Mouse (Mus musculus) right cerebral cortex, postnatal 25 days (tissue): Measurements from ENCODE around the gene Utrn.

Experiments used
- DNase-seq: peaks from one replicate; pipeline ENCODE4 v3.0.0; 2022

The Utrn gene

GRCm38 (mm10) chr10:12792049-12792448 lies 77.1 kb downstream of the Utrn start:
- no peak for DNase-seq

GRCm38 (mm10) chr10:12790881-12791280 lies 78.3 kb downstream of the Utrn start:
- no peak for DNase-seq

DNA sequence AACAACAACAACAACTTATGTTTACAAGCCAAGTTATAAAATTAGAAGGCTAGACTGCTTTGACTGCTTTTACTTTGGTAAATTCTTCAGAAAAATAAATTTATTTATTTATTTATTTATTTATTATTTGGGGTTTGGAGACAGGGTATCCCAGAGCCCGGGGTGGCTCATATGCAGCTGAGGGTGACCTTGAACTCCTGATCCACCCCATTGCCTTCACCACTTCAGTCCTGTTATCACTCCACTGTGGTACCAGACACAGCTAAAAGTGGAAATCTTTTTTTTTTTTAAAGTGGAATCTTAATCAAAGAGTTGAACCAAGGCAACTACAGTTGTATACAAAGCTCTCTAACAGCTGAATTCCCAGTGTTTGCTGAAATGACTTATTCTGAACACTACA lies 80.6 kb downstream of the Utrn start:
- no peak for DNase-seq

DNA sequence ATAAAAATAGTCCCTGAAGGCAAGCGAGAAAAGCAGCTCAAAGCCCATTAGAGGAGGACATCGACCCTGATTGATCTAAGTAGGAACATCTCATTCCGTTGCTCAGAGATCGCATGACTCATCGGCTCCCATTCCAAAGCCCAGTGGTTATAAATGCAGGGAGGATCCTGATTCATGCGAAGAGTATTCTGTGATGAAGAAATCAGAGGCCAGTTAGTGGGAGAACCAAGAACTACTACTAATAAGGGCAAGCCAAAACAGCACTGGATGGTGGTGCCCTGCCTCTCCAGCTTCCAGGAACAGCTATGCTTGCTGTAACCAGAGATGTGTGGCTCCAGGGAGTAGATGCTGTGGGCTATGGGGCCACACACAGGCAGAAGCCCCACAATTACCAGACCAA lies 81.2 kb downstream of the Utrn start:
- no peak for DNase-seq

GRCm38 (mm10) chr10:12785299-12785698 lies 83.9 kb downstream of the Utrn start:
- no peak for DNase-seq

- DNase-seq: no peak
Measured at GRCm38 (mm10) chr10:12781381-12781907, 87.7 kb downstream of the Utrn start.

- DNase-seq: no peak
Measured at GRCm38 (mm10) chr10:12773178-12773577, 96.0 kb downstream of the Utrn start.

GRCm38 (mm10) chr10:12771511-12771910 lies 97.7 kb downstream of the Utrn start:
- DNase-seq: no peak

DNA sequence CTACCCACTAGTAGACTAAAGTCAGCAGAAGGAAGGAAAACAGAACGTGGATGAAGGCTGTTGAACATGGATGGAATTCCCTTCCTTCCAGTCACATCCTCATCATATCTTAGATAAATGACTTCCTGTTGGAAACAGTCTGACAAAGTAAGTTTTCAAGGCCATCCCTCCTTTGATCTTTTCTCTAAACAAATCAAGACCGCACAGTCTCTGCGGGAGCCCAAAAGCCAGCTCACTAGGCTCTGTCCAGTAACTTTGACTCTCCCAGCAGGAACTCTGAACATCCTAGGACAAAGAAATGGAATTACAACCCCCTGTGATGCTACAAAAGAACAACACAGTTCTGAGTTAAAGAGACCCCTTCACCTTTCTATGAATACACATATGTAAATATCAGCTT lies 106.5 kb downstream of the Utrn start:
- no peak for DNase-seq

- no peak for DNase-seq
Measured at GRCm38 (mm10) chr10:12758702-12758988, 110.5 kb downstream of the Utrn start.

GRCm38 (mm10) chr10:12757943-12758701 lies 111.0 kb downstream of the Utrn start:
- DNase-seq: no peak

DNA sequence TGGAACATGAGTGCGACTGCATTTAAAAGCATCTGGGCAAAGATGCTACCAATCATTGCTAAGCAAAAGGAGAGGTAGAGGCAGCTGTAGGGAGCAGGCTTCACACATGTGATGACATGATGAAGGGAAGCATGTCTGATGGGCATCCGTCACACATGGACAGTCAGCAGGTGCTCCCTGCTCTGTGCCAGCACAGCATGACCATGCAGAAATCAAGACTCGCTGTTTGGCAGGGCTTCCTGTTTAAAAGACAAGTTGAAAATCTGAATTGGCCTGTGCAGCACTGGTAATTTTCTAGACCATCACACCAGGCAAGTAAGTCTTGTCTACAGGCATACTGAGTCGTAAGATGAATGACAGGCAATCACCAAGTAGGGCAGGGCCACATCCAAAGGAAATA lies 112.5 kb downstream of the Utrn start:
- DNase-seq: no peak

GRCm38 (mm10) chr10:12754911-12755310 lies 114.3 kb downstream of the Utrn start:
- DNase-seq: no peak

DNA sequence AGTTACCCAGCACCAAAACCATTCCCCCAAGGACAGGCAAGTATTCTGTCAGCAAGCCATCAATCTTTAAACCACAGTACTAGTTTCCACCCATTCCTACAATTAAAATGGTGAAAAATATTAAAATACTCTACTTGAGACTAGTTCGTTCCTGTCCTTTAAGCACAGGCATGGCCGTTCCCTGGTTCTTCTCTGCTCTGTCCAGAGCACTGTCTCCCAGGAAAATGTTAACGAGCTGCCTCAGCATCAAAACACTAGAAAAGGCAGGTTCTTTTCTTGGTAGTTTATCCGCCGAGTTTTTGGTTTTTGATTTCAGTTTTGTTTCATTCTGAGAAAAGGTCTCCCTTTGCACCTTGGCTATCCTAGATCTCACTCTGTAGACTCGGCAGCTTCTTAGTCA lies 115.0 kb downstream of the Utrn start:
- DNase-seq: no peak

DNA sequence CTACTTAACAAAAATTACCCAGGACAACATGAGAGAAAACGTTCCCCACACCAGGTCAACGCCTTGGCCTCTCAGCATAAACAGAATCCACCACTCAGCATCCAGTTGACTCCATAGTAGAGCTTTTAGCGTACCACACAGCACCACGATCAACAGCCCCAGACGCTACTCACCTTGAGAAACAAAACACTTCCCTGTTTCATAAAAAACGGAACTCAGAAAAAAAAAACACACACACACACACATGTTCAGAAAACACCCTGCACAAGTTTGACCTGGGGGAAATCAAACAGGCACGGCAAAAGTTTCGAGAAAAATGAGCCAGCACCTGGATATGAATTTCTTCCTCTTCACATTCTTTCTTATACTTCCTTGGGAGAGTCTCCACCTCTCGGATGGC lies 125.4 kb downstream of the Utrn start:
- no peak for DNase-seq

DNA sequence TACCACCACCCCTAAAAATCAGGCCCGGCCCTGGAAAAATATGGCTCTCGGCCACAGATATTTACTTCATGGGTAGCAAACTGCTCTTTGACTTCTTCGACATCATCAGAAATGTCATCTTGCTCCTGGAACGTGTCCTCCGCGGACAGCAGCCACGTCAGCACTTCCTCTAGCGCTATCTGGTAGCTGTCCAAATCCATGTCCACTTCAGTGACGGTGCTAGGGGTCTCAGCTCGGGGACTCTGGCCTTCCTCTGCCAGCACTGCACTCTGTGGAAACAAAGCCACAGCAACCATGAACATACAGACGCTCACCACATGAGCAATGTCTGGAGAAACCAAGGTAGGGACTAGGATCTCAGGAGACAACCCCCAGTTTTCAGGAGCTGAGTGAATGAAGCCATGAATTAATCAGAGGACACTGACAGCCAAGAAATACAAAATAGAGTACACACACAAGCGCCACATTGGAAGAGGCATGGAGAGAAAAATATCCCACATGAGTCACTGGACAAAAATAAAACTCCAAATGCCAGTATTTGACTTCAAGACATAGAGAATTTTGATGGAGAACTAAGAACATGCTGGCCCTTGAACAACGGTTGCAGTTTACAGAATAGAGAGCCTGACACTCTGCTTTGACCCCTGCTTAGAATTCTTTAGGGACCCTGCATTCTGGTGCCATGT lies 129.7 kb downstream of the Utrn start:
- DNase-seq: no peak

DNA sequence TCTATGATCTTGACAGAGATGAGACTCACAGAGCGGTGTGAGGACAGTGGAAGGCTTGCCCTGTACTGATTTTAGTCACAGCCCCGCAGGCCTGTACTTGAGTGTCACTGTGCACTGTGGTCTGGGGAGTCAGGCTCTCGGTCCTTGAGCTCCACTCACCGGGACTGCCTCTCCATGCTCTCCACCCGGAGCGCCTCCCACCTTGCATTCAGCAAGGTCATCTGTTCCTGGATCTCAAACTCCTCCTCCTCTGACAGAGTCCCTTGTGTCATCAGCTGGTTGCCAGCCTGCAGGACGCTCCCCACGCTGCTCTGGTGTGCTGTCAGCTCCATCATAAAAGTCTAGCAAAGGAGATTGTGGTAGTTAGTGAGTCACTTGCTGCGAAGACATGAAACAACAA lies 131.2 kb downstream of the Utrn start:
- no peak for DNase-seq

DNA sequence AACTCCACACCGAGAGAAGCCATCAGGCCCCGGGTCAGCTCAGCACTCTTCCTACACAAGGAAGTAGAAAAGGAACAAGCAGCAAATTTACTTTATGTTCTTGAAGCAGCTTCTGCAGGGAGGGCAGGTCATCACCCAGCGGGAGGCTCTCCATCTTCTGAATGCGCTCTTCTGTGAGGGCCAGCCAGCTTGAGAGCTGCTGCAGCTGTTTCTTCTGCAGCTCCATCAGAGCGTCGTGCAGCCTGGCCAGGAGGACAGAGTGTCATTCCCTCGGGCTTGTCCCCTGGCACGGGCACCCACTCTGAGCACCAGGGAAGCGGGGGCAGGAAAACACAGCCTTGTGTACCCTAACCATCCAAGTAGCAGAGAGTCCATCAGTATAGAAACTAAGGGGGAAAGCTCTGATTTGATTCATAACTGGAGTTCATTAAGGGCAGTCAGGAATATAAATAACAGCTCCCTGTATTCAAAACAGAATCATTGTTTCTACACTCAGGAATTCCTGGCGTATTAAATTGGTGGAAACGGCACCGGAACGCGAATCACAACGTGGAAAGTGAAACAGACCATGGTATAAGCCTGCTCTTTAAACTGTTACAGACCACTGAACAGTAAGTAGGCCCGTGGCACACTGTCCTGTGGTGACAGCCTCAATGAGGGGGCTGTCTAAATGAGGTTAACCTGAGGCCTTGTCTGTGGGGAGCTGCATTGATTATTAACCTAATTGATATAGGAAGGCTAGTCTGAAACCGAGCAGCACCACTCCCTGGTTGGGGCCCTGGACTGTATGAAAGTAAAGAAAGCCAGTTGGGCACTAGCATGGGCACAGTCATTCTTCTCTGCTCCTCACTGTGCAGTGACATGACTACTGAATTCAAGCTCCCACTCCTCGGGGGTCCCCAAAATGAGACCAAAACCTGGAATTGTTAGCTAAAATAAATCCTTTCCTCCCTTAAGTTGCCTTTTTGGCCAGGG lies 132.0 kb downstream of the Utrn start:
- DNase-seq: no peak

DNA sequence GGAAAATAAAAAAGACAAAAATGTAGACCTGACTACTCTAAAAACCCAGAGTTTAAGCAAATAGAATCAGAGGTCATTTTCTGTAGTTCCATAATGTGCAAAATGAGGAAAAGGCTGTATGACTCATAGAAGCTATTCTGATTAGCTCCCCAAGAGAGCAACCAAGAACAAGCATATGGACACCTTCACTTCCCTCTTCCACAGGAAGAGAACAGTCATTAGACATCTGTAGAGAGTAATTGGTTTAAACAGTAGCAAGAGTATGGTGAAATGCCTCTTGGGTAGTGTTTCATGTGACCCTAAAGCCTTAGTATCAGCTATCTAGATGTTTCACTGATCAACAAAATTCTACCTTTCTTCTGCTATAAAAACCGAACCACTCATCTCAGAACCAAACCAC lies 133.5 kb downstream of the Utrn start:
- DNase-seq: no peak

DNA sequence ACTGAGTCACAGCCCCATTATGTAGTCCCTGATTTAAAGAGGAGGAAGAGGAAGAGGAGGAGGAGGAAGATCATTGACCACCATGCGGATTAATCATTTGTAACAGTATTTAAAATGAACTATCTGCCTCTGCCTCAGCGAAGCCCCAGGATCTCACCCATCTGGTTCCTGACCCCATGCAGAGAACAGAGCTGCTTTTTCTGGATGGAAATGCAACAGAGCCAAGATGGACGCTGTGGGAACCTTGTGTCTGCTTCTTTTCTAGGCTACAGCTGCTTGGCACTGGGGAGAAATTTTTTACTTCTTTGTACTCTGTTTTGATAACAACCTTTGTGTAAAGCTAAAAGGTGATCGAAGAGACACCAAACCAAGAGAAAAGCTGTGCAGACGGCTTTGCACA lies 137.7 kb downstream of the Utrn start:
- no peak for DNase-seq

DNA sequence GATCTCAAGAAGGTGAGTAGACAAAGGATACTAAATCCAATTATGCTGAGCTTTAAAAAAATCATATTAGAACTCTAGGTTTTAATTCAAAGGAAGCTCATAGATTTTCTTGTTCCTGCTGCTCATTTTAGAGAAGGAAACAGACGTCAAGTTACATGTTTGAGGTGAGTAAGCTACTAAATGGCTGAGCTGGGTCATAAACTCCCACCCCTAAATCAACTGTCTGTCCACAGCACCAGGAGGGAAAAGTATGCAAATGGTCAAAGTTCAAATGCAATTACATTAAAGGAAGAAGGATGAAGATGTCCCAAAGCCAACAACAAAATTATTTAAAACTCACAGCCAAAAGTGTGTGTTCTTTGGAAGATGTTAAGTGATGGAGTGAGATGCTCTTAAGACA lies 139.5 kb downstream of the Utrn start:
- DNase-seq: no peak

GRCm38 (mm10) chr10:12729033-12729432 lies 140.1 kb downstream of the Utrn start:
- no peak for DNase-seq

- DNase-seq: no peak
Measured at GRCm38 (mm10) chr10:12727881-12728280, 141.3 kb downstream of the Utrn start.
